ENCODE assay signal across 9 mouse cellular contexts in genomic region chr12:15606095-15606494, GRCm38 (mm10).
DNase-seq lines count a peak whose midpoint lies in the region; ATAC-seq and TF ChIP-seq lines count a peak whose summit lies in the region.
"Had no signal": no experiment of that assay in that cellular context is flagged by ENCODE, and none has a peak within 500 bp of the region (broad histone marks: within the 10 kb centered on the region; RNA-seq: fewer than 3 reads in every experiment).

No protein-coding gene starts in this region.

- TF ChIP-seq CTCF in midbrain, postnatal 0 days (IDR thresholded peaks at IDR 0.05), result peak; percentile 89

- H3K9ac ChIP-seq in midbrain, postnatal 0 days (replicated peaks; ENCODE audit: low read length, poor library complexity, severe bottlenecking), result no peak overlapping the region
- H3K9ac ChIP-seq in kidney, embryonic 15.5 days, result no peak overlapping the region
- H3K9ac ChIP-seq: neural tube, embryonic 13.5 days had no signal

- DNase-seq in heart, adult 18-20 months, result peak; percentile 54 to 64
- no peak for DNase-seq in heart, postnatal 25 days (ENCODE audit: low spot score)
- peak; percentile 74 for DNase-seq in midbrain, postnatal 0 days (ENCODE audit: low spot score)
- no peak for DNase-seq in midbrain, embryonic 10.5 days (ENCODE audit: low spot score)
- no peak for DNase-seq in spleen, adult 12 weeks (ENCODE audit: low spot score)
- no peak for DNase-seq in ovary, postnatal 36 days (ENCODE audit: low spot score)
- no peak for DNase-seq in cerebellum, adult 11-12 months

- no peaks in the 10 kb centered on the region for H3K36me3 ChIP-seq in midbrain, postnatal 0 days (ENCODE audit: insufficient read depth, low read length)
- no peaks in the 10 kb centered on the region for H3K36me3 ChIP-seq in midbrain, embryonic 10.5 days
- no peaks in the 10 kb centered on the region for H3K36me3 ChIP-seq in kidney, embryonic 15.5 days
- H3K36me3 ChIP-seq: neural tube, embryonic 13.5 days had no signal

- H3K4me2 ChIP-seq in midbrain, postnatal 0 days (ENCODE audit: low read depth, low read length, poor library complexity, severe bottlenecking), result no peak overlapping the region
- peak overlapping the region; percentile 7; the same call in 1 of the 2 replicates for H3K4me2 ChIP-seq in kidney, embryonic 15.5 days
- H3K4me2 ChIP-seq: neural tube, embryonic 13.5 days had no signal

- intact Hi-C loops in heart, postnatal 25 days (cut with DNase I), result loop anchor here (1.0 to 10.0 kb wide), 5 partner anchors 91 to 927 kb away; no protein-coding TSS in a partner anchor

- no peak for ATAC-seq in midbrain, postnatal 0 days (ENCODE audit: low FRiP score)
- ATAC-seq in kidney, embryonic 15.5 days (replicated peaks; ENCODE audit: low FRiP score), result no peak

- WGBS in midbrain, postnatal 0 days, result 54% methylated on average over 4 of the region's 4 CpGs
- 76% methylated on average over 4 of the region's 4 CpGs for WGBS in midbrain, embryonic 10.5 days
- 48% methylated on average over 4 of the region's 4 CpGs for WGBS in kidney, embryonic 15.5 days

- no peak overlapping the region for H3K4me3 ChIP-seq in midbrain, postnatal 0 days (ENCODE audit: low read depth, low read length)
- no peak overlapping the region for H3K4me3 ChIP-seq in midbrain, embryonic 10.5 days
- H3K4me3 ChIP-seq in kidney, embryonic 15.5 days (replicated peaks), result no peak overlapping the region
- H3K4me3 ChIP-seq: neural tube, embryonic 13.5 days had no signal

- H3K27me3 ChIP-seq in midbrain, postnatal 0 days (ENCODE audit: insufficient read depth, low read length), result no peaks in the 10 kb centered on the region
- no peaks in the 10 kb centered on the region for H3K27me3 ChIP-seq in midbrain, embryonic 10.5 days (ENCODE audit: low read depth, poor library complexity, severe bottlenecking)
- 0 out of 2 replicates have a peak, but pooled peaks cover 2% of the 10 kb centered on the region for H3K27me3 ChIP-seq in kidney, embryonic 15.5 days
- H3K27me3 ChIP-seq: neural tube, embryonic 13.5 days had no signal

- no peaks in the 10 kb centered on the region for H3K9me3 ChIP-seq in midbrain, postnatal 0 days (ENCODE audit: low read length)
- H3K9me3 ChIP-seq in midbrain, embryonic 10.5 days (replicated peaks), result no peaks in the 10 kb centered on the region
- H3K9me3 ChIP-seq in kidney, embryonic 15.5 days (replicated peaks), result no peaks in the 10 kb centered on the region
- H3K9me3 ChIP-seq: neural tube, embryonic 13.5 days had no signal

- H3K4me1 ChIP-seq in midbrain, postnatal 0 days (ENCODE audit: insufficient read depth, low read length), result no peaks in the 10 kb centered on the region
- H3K4me1 ChIP-seq in midbrain, embryonic 10.5 days, result peaks cover 25% of the 10 kb centered on the region
- H3K4me1 ChIP-seq in kidney, embryonic 15.5 days, result peaks cover 16% of the 10 kb centered on the region

- H3K27ac ChIP-seq in midbrain, postnatal 0 days (ENCODE audit: low read depth, low read length), result no peak overlapping the region
- no peak overlapping the region for H3K27ac ChIP-seq in midbrain, embryonic 10.5 days (replicated peaks)
- peak overlapping the region; percentile 52; the same call in 1 of the 2 replicates for H3K27ac ChIP-seq in kidney, embryonic 15.5 days
- H3K27ac ChIP-seq: neural tube, embryonic 13.5 days had no signal

Comparison
In these comparisons a context has a peak if more than half of its experiments do, and no peak if none do; other contexts are left out.
1. DNase-seq: peak in heart, adult 18-20 months (2 of 2) and midbrain, postnatal 0 days (single experiment); none in heart, postnatal 25 days (single experiment), midbrain, embryonic 10.5 days (single experiment), spleen, adult 12 weeks (single experiment), ovary, postnatal 36 days (single experiment) and cerebellum, adult 11-12 months (single experiment).